Mouse (Mus musculus): ENCODE data around the gene Rilpl1. TPM values are rescaled to one million over a fixed set of nuclear protein-coding genes. Genes with fewer than 3 reads are reported as not detected.

Rilpl1 gene
- total RNA-seq, 2 experiments from 2014 or later = 50.3 to 53.6 TPM

GRCm38 (mm10) chr5:124450641-124451340 lies 80.4 kb downstream of the Rilpl1 start:
- no peak for DNase-seq

GRCm38 (mm10) chr5:124450051-124450450 lies 81.1 kb downstream of the Rilpl1 start:
- DNase-seq = peak; percentile 50

GRCm38 (mm10) chr5:124449494-124449893 lies 81.7 kb downstream of the Rilpl1 start:
- peak; percentile 43 for DNase-seq

- DNase-seq = peak; percentile 81
These were observed 84.8 kb downstream of the Rilpl1 start for GRCm38 (mm10) chr5:124446301-124446881.

- DNase-seq = peak; percentile 53
These were observed 85.4 kb downstream of the Rilpl1 start for GRCm38 (mm10) chr5:124445621-124446293.

GRCm38 (mm10) chr5:124444661-124445561 lies 86.3 kb downstream of the Rilpl1 start:
- DNase-seq = peak; percentile 76

- DNase-seq = no peak
These were observed 87.0 kb downstream of the Rilpl1 start for GRCm38 (mm10) chr5:124444208-124444607.

Other genes with a start within 250 kb of the Rilpl1 start
- gene Mphosph9, start 203.4 kb downstream of the Rilpl1 start, total RNA-seq (2021) = 10 to 100 TPM; 12.1 to 13.9 TPM
- gene 2810006K23Rik, start 203.3 kb downstream of the Rilpl1 start, total RNA-seq (2021) = 10 to 100 TPM; 11.7 to 13.0 TPM
- 100 to 1,000 TPM; 201 to 202 TPM for gene Cdk2ap1, start 168.3 kb downstream of the Rilpl1 start, total RNA-seq (2021)
- 10 to 100 TPM; 72.7 to 76.8 TPM for gene Sbno1, start 105.4 kb downstream of the Rilpl1 start, total RNA-seq (2021)
- gene Kmt5a, start 91.5 kb downstream of the Rilpl1 start, total RNA-seq (2021) = 100 to 1,000 TPM; 130 to 132 TPM
- 10 to 100 TPM in 1 of 2 experiments, 1 to 10 TPM in 1; 8.3 to 10.9 TPM for gene Rilpl2, start 53.0 kb downstream of the Rilpl1 start, total RNA-seq (2021)
- gene Snrnp35, start 48.3 kb downstream of the Rilpl1 start, total RNA-seq (2021) = 10 to 100 TPM; 19.3 to 23.5 TPM
- 100 to 1,000 TPM; 217 to 226 TPM for gene Tmed2, start 9.3 kb upstream of the Rilpl1 start, total RNA-seq (2021)
- gene Ddx55, start 21.5 kb upstream of the Rilpl1 start, total RNA-seq (2021) = 1 to 10 TPM; 7.8 to 8.5 TPM
- 10 to 100 TPM; 38.6 to 42.5 TPM for gene Eif2b1, start 47.7 kb upstream of the Rilpl1 start, total RNA-seq (2021)
- gene Gtf2h3, start 47.7 kb upstream of the Rilpl1 start, total RNA-seq (2021) = 10 to 100 TPM; 20.1 to 23.9 TPM
- 10 to 100 TPM; 37.0 to 37.2 TPM for gene Atp6v0a2, start 97.2 kb upstream of the Rilpl1 start, total RNA-seq (2021)
- under 1 TPM in 1 of 2 experiments, not detected in 1; 0.02 TPM for gene Dnah10, start 193.7 kb upstream of the Rilpl1 start, total RNA-seq (2021)

Measured in heart, postnatal 4 days (tissue).